Mouse (Mus musculus) T-helper 2 cell (primary cell): ENCODE data around the gene Dap3.
"Not testable (repeated sequence)": the region's sequence is repeated elsewhere in the genome, so short reads cannot be mapped to it uniquely, and the experiment has no call there.

ENCODE experiments used
- in situ Hi-C: fragments of 300-600 bp; cut with MboI, MseI; formaldehyde crosslinking; loops from one replicate; pipeline ENCODE4 v1.15.1; 2025; ENCODE audit warnings: high pct_unique_total_duplicates

Dap3 gene

DNA sequence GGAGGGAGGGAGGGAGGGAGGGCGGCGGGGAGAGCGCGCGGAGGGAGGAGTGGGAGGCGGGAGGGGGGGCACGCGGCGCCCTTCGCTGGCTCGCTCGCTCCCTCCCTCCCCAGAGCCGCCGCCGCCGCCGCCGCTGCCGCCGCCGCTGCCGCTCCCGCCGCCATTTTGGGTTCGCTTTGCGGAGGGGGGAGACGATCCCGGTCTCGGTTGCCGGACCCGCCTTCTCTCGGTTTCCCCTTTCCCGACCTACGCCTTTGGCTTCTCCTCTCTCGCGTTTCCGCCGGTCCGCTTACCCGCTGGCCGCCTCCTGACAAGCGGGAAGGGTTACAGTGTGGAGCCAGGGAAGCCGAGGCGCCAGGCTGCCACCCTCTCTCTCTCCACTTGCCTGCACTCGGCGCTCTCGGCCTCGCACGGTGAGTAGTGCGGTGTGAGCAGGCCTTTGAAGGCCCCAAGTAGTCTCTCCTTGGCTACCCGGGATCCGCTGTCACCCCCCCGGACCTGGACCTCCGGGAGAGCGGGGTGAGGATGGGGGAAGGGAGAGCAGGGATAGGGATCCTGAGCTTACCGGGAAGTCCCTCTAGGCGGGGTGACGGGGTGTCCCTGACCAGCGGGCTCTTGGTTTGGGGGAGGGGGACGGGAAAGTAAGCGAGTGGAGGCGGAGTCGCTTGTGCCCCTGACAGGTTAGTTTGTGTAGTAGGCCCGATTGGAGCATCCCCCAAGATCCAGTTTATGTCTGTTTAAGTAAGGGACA is at the start of gene Dap3, which contains the start of gene Ash1l:
Gene Dap3, minus strand, starts transcription at position 606 of the 751 bp plus-strand sequence.
Gene Ash1l, plus strand, starts transcription at position 47 of the 751 bp plus-strand sequence.
- in situ Hi-C loops: no loop called here

DNA sequence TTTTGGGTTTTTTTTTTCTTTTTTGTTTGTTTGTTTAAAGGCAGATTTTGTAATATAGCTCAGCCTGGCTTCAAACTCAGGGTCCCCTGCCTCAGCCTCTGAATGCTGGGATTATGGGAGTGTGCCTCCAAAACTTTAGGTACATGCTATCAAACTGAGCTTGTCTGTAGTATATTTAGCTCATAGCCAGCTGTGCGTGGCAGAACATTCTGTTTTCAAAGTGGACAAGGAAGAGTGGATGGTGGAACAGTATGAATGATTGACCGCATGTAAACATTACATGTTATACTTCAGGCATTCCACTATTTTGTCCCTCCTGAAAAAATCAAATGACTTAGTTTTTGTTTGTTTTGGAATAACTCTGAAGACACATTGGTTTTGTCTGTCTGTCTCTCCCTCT is 41.8 kb upstream of the Dap3 start:
- in situ Hi-C loops: no loop called here

DNA sequence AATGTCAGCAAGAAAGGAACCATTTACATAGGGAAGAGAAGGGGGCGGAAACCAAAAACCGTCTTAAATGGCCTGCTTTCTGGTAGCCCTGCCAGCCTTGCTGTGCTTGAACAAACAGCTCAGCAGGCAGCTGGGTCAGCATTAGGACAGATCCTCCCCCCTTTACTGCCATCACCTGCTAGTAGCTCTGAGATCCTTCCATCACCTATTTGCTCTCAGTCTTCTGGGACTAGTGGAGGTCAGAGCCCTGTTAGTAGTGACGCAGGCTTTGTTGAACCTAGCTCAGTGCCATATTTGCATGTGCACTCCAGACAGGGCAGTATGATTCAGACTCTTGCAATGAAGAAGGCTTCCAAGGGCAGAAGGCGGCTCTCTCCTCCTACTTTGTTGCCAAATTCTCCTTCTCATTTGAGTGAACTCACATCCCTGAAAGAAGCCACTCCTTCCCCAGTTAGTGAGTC is 33.0 kb upstream of the Dap3 start:
- in situ Hi-C loops: no loop called here

DNA sequence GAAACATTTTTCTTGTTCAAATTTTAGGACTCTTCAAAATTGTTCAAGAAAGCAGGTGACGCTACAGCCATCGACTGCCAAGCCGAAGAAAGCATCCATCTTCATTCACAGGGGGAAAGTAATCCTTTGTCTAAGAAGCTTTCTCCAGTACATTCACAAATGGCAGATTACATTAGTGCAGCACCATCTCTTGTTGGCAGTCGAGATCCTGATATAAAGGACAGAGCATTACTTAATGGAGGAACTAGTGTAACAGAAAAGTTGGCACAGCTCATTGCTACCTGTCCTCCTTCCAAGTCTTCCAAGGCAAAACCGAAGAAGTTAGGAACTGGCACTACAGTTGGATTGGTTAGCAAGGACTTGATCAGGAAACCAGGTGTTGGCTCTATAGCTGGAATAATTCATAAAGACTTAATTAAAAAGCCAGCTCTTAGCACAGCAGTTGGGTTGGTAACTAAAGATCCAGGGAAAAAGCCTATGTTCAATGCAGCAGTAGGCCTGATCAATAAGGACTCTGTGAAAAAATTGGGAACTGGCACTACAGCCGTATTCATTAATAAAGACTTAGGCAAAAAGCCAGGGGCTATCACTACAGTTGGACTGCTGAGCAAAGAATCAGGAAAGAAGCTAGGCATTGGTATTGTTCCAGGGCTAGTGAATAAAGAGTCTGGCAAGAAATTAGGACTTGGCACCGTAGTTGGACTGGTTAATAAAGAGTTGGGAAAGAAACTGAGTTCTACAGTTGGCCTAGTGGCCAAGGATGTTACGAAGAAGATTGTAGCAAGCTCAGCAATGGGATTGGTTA is 30.4 kb upstream of the Dap3 start:
- in situ Hi-C loops: no loop called here

DNA sequence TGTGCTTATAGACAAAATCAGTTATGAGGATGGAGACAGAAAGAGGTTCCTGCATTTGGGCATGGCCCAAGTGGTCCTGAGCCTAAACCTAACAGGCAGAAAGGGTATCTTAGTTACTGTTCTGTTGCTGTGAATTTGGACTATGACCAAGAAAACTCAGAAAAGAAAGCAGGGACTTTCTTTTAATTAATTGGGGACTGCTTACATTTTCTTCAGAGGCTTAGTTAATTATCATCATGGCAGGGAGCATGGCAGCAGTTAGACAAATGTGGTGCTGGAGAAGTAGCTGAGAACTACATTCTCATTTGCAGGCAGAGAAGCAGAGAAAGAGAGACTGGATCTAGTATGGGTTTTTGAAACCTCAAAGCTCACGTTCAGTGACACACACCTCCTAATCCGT is 24.0 kb upstream of the Dap3 start:
- in situ Hi-C loops: no loop called here

DNA sequence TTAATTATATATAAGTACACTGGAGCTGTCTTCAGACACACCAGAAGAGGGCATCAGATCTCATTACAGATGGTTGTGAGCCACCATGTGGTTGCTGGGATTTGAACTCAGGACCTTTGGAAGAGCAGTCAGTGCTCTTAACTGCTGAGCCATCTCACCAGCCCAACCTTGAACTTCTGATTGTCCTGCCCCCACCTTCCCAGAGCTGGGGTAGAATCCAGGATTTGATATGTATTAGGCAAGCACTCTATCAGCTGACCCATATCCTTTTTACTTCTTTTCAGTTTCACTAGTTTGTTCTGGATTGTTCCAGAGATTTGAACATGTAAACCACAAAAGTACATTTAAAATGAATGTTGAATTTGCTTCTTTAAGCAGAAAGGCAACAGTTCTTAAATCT is 12.2 kb upstream of the Dap3 start:
- in situ Hi-C loops: not testable (repeated sequence)

DNA sequence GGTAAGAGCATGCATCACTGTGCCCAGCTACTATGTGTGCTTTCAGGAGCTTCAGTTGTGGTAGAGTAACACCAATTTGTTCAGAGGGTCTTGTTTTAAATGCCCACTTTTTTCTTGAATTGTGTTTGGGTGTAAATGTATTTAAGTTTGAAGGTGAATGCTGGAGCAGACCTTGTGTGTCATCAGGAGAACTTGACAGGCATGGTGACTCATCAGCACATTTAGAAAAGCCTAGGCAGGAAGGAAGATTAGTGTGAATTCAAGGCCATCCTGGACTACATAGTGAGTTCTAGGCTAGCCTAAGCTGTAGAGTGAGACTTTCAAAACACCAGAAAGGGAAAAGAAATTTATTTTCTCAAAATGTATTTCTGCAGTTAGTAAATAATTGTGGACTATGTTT is 2.8 kb upstream of the Dap3 start:
- in situ Hi-C loops: no loop called here

DNA sequence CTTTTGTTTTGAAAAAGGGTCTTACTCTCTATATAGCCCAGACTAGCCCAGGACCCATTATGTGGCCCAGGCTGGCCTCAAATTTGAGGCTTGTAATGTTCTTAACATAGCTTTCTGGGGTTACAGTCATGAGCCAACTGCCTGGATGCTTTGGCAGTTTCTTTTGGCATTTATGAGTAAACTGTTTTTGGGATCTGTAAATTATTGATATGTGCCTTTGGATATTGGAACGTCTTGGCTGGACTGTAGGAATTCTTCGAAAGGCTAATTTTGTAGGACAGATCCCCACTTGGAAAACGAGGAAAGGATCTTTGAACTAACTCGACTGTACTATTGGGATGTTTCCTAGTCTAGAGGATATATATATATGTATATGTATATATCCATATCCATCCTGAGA is 2.3 kb upstream of the Dap3 start:
- in situ Hi-C loops: no loop called here

DNA sequence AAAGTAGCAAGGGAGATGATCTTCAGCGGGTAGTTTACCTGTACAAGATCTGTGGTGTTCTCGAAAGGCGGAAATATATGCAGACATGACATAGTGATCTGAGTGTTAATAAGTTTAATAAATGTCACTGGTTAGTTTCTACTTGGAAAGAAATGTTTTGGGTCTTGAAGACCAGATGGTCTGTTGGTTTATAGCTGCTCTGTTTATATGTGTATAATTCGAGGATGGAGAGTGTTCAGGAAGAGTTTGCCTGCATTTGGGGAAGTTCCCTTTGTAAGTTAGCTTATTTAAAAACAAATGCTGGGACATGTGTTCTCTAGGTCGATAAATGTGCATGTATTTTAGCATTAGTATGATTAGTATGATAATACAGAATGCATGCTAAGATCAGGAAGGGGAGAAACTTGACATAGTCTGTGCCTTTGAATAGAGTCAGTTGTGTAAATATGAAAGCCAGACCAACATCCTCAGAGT is 383 bp upstream of the Dap3 start:
- in situ Hi-C loops: no loop called here

DNA sequence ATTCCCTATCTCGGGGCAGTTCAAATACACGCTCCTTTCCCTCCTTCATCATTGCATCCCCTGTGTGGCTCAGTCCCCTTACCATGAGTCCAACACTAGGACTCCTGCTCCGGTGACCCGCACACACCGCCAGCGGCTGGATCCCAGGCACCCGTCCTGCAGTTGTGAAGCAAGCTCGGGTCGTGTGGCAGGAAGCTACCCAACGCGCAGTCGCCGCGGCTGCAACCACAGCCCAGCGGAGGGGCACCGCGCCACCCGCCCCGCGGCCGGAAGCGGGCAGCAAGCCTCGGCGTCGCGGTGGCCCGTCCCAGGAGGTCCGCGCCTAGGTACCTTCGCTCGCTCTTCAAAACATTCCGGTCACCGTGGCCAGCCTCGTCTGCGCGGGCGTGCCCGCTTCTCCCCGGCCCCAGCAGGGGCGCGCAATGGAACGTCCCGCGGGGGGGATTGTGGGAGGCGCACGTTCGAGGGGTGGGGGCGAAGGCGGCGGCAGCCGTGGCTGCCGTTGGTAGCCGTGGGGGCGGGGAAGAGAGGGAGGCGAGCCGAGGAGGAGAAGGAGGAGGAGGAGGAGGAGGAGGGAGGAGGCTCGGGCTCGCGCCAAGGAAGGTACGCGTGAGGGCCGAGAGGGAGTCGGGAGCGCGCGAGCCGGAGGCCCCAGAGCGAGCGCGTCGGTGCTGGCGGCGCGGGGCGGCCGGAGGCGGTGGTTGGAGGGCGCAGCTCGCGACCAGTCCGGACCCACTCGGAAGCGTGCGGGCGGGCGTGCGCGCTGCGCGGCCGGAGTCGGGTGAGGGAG is 1.0 kb downstream of the Dap3 start:
- in situ Hi-C loops: loop anchor here (10.0 kb wide), 1 partner anchor 805 kb away; the partner anchor contains the start of gene Mef2d

DNA sequence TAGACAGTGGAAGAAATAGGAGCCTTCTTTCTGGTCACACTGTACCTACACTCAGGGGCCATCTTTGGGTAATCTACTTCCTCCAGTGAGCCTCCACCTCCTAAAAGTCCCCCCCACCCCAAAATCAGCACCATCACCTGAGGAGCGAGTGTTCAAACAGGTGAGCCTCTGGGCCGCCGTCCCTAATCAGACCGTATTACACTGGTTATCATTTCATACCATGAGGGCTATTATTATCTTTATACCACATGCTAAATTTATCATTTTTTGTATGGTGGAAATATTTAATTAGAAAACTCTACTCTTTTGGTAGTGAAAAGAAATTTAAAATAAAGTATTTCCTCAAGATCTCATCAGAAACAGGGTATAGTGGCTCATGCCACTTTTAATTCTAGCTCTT is 6.9 kb downstream of the Dap3 start:
- in situ Hi-C loops: loop anchor here (10.0 kb wide), 1 partner anchor 799 kb away; the partner anchor contains the start of gene Mef2d

DNA sequence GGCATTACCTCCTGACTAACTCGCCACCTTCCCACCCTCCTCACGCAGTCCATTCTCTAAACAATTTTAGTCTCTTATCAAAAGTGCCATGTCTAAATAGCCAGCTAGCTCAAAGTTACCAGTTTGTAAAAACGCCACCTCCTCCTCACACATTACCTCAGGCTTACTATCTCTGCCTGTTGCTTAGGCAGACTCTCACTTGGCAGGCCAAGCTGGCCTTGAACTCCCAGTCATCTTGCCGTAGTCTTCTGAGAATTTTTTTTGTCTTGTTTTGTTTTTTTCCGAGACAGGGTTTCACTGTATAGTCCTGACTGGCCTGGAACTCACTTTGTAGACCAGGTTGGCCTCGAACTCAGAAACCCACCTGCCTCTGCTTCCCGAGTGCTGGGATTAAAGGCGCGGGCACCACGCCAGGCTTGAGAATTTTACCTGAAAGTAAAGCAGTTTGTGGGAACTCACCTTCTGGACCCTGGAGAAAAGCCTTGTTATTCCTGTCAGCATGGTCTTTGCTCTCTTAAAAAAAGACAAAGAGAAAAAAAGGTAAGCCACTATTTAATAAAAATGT is 8.6 kb downstream of the Dap3 start:
- in situ Hi-C loops: loop anchor here (10.0 kb wide), 1 partner anchor 798 kb away; the partner anchor contains the start of gene Mef2d

DNA sequence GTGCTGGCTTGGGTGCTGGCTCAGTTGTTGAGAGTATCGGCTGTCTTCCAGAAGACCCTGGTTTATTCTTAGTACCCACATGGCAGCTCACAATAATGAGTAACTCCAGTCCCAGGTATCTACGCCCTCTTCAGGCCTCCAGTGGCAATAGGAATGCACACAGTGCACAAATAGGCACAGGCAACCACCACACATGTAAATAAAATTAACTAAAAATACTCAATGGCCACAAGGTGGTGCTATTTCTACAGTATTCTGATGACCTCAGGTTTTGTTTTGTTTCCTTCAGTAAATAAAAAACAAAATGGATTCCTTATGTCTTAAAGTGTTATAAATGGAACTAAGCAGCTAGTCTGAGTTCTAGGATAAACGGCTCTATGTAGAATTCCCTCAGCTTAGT is 11.2 kb downstream of the Dap3 start:
- in situ Hi-C loops: loop anchor here (10.0 kb wide), 1 partner anchor 795 kb away; the partner anchor contains the start of gene Mef2d

DNA sequence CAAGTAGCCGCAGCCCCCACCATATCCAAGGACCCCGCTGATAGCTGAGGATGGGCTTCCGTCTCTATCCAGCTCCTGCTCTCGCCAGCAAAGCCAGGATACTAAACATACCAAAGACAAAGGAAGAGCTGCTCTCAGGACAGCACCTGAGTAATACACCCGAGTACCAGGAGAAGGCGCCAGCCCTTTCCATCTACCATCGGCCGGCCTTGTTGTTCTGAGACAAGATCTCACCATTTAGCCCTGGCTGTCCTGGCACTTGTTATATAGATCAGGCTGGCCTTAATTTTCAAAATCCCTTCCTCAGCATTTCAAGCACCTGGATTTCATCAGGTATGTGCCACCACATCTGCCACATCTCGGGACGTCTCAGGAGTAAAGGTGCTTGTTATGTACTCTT is 11.9 kb downstream of the Dap3 start:
- in situ Hi-C loops: no loop called here

DNA sequence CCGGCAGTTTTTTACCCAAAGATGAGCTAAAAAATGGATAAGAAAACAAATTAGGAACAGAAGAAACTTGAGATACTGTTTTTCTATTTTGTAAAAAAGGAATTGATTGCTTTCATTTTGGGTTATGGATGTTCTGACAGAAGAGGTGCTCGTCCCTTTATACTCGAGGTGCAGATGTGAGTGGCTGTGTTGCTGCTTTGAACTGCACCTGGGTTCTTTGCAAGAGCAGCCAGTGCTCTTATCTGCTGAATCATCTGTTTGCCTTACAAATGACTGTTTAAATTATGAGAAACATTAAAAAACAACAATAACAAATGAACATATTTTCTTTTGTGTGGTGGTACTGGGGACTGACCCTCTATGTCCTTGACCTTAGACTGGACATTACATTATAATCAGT is 21.5 kb downstream of the Dap3 start:
- in situ Hi-C loops: no loop called here

DNA sequence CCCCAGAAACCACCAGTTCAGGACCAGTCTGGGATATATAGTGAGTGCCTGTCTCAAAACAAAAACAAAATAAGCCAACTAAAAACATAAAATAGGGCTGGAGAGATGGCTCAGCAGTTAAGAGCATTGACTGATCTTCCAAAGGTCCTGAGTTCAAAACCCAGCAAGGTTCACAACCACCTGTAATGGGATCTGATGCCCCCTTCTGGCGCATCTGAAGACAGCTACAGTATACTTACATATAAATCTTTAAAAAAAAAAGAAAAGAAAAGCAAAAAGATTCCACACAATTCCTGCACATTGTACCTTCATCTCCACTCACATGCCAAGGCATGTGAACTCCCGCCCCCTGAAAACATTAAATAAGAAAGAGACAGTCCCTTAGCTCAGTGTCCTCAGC is 25.3 kb downstream of the Dap3 start:
- in situ Hi-C loops: no loop called here

DNA sequence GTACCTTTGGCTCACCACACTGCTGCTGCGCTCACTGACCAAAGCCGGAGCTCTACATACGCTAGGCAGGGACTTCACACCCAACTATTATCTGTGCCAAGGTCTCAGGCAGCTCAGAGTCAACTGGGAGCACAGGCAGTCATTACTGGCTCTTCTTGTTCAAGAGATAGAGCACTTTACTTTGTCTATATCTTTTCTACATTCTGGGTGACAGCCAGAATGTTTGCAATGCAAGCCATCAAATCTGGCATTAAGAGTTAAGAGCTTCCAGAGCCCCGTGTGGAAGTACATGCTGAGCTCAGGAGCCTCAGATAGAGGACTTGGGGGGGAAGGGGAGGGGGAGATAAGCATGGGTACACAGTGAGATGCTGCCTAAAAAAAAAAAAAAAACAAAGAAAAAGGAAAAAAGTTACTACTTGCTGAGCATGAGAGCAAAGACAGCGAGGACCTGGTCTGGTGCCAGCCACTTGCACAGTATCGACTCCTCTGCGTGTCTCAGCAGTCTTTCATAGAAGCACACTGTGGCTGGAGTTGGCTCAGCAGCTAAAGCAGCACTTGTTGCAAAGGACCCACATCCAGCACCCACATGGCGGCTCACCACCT is 26.9 kb downstream of the Dap3 start:
- in situ Hi-C loops: no loop called here

DNA sequence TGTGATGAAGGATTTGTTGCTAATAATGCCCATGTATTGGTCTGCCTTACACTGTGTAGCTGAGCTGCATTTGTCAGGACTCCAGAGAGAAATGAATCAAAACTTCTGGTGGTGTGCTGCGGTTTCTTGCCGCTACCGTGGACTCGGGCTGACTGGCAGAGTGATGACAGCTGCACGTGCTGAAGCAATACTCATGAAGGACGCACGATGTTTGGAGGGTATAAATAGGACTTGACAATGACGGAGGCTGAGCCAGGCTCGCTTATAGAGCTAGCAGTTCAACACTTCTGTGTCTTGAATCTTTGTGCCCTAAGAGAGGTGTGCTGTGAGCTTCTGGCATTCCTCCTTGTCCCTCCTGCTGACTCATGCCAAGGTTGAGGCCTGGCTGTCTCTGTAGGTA is 29.6 kb downstream of the Dap3 start:
- in situ Hi-C loops: no loop called here

DNA sequence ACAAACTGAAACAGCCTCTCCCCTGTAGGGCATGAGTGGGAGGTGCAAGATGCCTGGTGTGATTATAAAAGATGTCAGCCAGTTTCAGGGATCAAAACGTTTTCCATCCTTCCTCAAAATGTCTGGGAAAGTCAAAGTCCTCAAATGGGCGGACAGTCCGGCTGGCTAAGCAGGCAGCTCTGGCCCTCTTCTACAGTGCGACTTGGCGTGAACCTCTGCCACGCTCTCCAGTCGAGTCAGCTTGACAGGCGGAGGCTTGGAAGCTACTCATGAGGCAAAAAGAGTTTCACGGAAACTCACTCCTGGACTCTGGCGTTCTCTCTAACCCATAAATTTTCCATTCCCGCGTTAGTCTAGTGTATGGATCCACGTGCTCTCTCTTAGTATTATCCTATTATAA is 32.0 kb downstream of the Dap3 start:
- in situ Hi-C loops: no loop called here

DNA sequence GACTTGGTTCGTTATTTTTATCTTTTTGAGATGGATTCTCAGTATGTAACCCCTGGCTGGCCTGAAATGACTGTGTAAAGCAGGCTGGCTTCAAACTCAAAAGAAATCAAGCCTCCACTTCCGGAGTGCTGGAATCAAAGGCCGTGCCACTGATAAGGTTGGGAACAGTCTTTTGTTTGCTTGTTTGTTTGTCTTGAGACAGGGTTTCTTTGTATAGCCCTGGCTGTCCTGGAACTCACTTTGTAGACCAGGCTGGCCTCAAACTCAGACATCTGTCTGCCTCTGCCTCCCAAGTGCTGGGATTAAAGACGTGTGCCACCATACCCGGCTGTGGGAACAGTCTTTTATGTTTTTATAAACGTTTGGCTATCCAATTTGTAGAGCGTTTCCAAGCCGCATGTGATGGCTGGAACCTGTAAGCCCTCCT is 36.6 kb downstream of the Dap3 start:
- in situ Hi-C loops: no loop called here
